Mouse (Mus musculus): Measurements from ENCODE around the gene Gramd4. TPM values are rescaled to one million over a fixed set of nuclear protein-coding genes. Genes with fewer than 3 reads are reported as not detected.
A peak's percentile ranks its signal among the peaks of the same experiment; 100 is the strongest.

The Gramd4 gene
- total RNA-seq, 1 experiment, result 24.5 TPM

DNA sequence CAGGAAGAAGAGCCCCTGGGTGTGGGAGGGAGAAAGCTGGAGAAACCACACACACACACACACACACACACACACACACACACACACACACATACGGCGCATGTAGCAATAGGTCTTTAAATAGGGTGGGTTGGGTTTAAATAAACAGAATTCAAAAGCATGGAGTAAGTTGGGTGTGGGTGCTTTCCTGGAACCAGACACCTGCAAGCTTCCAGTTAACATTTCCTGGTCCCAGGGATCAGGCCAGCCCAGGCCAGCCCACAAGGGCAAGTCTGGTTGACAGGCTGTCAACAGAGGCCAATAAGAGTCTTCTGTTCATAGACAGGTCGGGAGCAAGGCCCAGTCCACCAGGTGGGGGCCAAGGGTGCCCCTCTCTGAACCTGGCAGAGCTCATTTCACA, 21.6 kb upstream of the Gramd4 start:
- Histone ChIP-seq H3K9me3 (ENCODE audit: control insufficient read depth, insufficient read depth, low read depth, low read length) (no peaks in the 10 kb centered on the region), H3K36me3 (ENCODE audit: control insufficient read depth, insufficient read depth, low read length, poor library complexity, severe bottlenecking) (peaks cover 6% of the 10 kb centered on the region; the same call in 1 of the 2 replicates), H3K4me1 (ENCODE audit: control insufficient read depth in 2 of 2, insufficient read depth in 2 of 2, low read length in 2 of 2, poor library complexity in 1 of 2) (peaks cover 0 to 14% of the 10 kb centered on the region in 2 experiments; a peak in 1 of 4 replicates), H3K27ac (ENCODE audit: insufficient read depth, low read depth, low read length, poor library complexity, severe bottlenecking) (no peak overlapping the region), H3K4me3 (ENCODE audit: insufficient read depth in 1 of 2, low read depth in 1 of 2, low read length in 2 of 2, poor library complexity in 1 of 2, severe bottlenecking in 1 of 2) (no peak overlapping the region), H3K9ac (ENCODE audit: insufficient read depth, low read depth, low read length, poor library complexity, severe bottlenecking) (no peak overlapping the region)
- no peak for DNase-seq (ENCODE audit: low read depth, low spot score)
- in situ Hi-C loops (cut with MboI; ENCODE audit: low sequenced_read_pairs in 2 of 2, unreplicated experiment in 2 of 2), result loop anchor here (5.0 to 10.0 kb wide), 2 partner anchors 121 to 124 kb away; no protein-coding TSS in a partner anchor
- TF ChIP-seq ZNF384 (IDR thresholded peaks at IDR 0.05; ENCODE audit: low read depth, low read length) (no peak), MAFK (IDR thresholded peaks at IDR 0.05; ENCODE audit: insufficient read depth, low read depth, low read length) (no peak)

DNA sequence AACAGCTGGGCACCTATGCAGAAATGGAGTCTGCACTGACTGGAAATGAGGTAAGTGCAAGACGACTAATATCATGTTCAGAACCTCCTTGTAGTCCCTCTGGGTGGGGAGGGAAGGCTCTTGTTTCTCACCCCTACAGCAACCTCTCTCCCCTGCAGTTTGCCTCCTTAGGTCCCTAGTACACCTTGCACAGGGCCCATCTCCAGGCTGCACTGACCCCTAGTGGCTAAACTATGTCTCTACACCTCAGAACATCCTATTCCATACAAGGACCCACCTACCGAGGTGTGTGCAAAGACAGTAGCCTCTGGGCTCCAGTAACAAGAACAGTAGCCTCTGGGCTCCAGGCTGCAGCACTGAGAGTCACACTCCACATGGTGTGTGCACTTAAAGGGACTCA, 18.7 kb upstream of the Gramd4 start:
- Histone ChIP-seq H3K4me3 (ENCODE audit: insufficient read depth in 1 of 2, low read depth in 1 of 2, low read length in 2 of 2, poor library complexity in 1 of 2, severe bottlenecking in 1 of 2) (no peak overlapping the region), H3K9ac (ENCODE audit: insufficient read depth, low read depth, low read length, poor library complexity, severe bottlenecking) (no peak overlapping the region), H3K27ac (ENCODE audit: insufficient read depth, low read depth, low read length, poor library complexity, severe bottlenecking) (no peak overlapping the region), H3K9me3 (ENCODE audit: control insufficient read depth, insufficient read depth, low read depth, low read length) (no peaks in the 10 kb centered on the region), H3K36me3 (ENCODE audit: control insufficient read depth, insufficient read depth, low read length, poor library complexity, severe bottlenecking) (no peaks in the 10 kb centered on the region), H3K4me1 (ENCODE audit: control insufficient read depth in 2 of 2, insufficient read depth in 2 of 2, low read length in 2 of 2, poor library complexity in 1 of 2) (peaks cover 0 to 4% of the 10 kb centered on the region in 2 experiments; a peak in 1 of 4 replicates)
- DNase-seq (ENCODE audit: low read depth, low spot score), result peak; percentile 81
- in situ Hi-C loops (cut with MboI; ENCODE audit: low sequenced_read_pairs in 2 of 2, unreplicated experiment in 2 of 2), result loop anchor here (5.0 to 10.0 kb wide), 2 partner anchors 124 to 127 kb away; no protein-coding TSS in a partner anchor
- no peak for TF ChIP-seq HCFC1 (IDR thresholded peaks at IDR 0.05; ENCODE audit: borderline replicate concordance, insufficient read depth, low read length)
- no peak for TF ChIP-seq MAFK (IDR thresholded peaks at IDR 0.05; ENCODE audit: insufficient read depth, low read depth, low read length)
- TF ChIP-seq ZC3H11A (IDR thresholded peaks at IDR 0.05; ENCODE audit: borderline replicate concordance, low read depth, low read length), result peak; percentile 92
- TF ChIP-seq CHD2 (IDR thresholded peaks at IDR 0.05; ENCODE audit: low read depth, low read length), result no peak
- no peak for TF ChIP-seq ZNF384 (IDR thresholded peaks at IDR 0.05; ENCODE audit: low read depth, low read length)

DNA sequence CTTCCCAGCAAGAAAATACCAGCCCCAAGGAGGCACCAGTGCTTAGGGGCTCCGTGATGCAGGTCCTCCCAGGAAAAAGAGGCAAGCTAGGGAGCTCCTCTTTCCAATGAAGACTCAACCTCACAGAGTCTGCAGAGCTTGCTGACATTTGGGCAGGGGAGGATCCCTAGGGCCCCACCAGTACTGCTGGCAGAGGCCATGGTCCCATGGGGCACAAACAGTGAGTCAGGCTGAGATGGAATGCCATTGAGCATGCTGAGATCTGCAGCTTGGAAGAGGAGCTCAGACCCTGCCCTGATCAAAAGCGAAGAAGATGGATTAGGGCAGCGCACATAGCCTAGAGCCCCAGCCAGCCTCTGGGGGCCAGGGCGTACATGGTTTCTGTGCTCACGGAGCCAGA, 16.1 kb upstream of the Gramd4 start:
- Histone ChIP-seq H3K4me1 (ENCODE audit: control insufficient read depth in 2 of 2, insufficient read depth in 2 of 2, low read length in 2 of 2, poor library complexity in 1 of 2) (peaks cover 0 to 2% of the 10 kb centered on the region in 2 experiments; a peak in 1 of 4 replicates), H3K27ac (ENCODE audit: insufficient read depth, low read depth, low read length, poor library complexity, severe bottlenecking) (no peak overlapping the region), H3K9me3 (ENCODE audit: control insufficient read depth, insufficient read depth, low read depth, low read length) (no peaks in the 10 kb centered on the region), H3K9ac (ENCODE audit: insufficient read depth, low read depth, low read length, poor library complexity, severe bottlenecking) (no peak overlapping the region), H3K36me3 (ENCODE audit: control insufficient read depth, insufficient read depth, low read length, poor library complexity, severe bottlenecking) (no peaks in the 10 kb centered on the region), H3K4me3 (ENCODE audit: insufficient read depth in 1 of 2, low read depth in 1 of 2, low read length in 2 of 2, poor library complexity in 1 of 2, severe bottlenecking in 1 of 2) (no peak overlapping the region)
- DNase-seq (ENCODE audit: low read depth, low spot score), result no peak
- in situ Hi-C loops (cut with MboI; ENCODE audit: low sequenced_read_pairs in 2 of 2, unreplicated experiment in 2 of 2), result no loop called here
- TF ChIP-seq MAFK (IDR thresholded peaks at IDR 0.05; ENCODE audit: insufficient read depth, low read depth, low read length) (no peak), ZC3H11A (IDR thresholded peaks at IDR 0.05; ENCODE audit: borderline replicate concordance, low read depth, low read length) (no peak), HCFC1 (IDR thresholded peaks at IDR 0.05; ENCODE audit: borderline replicate concordance, insufficient read depth, low read length) (no peak), CHD2 (IDR thresholded peaks at IDR 0.05; ENCODE audit: low read depth, low read length) (no peak), ZNF384 (IDR thresholded peaks at IDR 0.05; ENCODE audit: low read depth, low read length) (no peak)

DNA sequence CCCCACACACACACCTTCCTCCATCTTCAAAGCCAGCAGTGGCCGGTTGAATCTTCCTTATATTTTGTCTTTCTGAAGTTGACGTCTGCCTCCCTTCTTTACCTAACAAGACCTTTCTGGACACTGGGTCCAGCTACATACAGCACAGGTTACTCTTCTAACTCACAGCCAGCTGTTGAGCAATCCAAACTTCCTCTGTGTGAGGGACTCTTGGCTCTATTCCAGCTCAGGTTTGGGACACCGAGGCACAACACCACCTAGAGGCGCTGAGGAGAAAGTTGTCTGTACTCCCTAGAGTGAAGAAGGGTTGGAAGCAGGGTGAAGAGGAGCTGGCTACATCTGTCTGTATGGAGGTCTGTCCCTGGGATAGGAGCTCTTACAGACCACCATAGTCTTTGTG, 15.1 kb upstream of the Gramd4 start:
- Histone ChIP-seq H3K4me1 (ENCODE audit: control insufficient read depth in 2 of 2, insufficient read depth in 2 of 2, low read length in 2 of 2, poor library complexity in 1 of 2) (peaks cover 0 to 2% of the 10 kb centered on the region in 2 experiments; a peak in 1 of 4 replicates), H3K27ac (ENCODE audit: insufficient read depth, low read depth, low read length, poor library complexity, severe bottlenecking) (no peak overlapping the region), H3K36me3 (ENCODE audit: control insufficient read depth, insufficient read depth, low read length, poor library complexity, severe bottlenecking) (no peaks in the 10 kb centered on the region), H3K9ac (ENCODE audit: insufficient read depth, low read depth, low read length, poor library complexity, severe bottlenecking) (no peak overlapping the region), H3K4me3 (ENCODE audit: insufficient read depth in 1 of 2, low read depth in 1 of 2, low read length in 2 of 2, poor library complexity in 1 of 2, severe bottlenecking in 1 of 2) (no peak overlapping the region), H3K9me3 (ENCODE audit: control insufficient read depth, insufficient read depth, low read depth, low read length) (no peaks in the 10 kb centered on the region)
- no peak for TF ChIP-seq ZNF384 (IDR thresholded peaks at IDR 0.05; ENCODE audit: low read depth, low read length)
- TF ChIP-seq ZC3H11A (IDR thresholded peaks at IDR 0.05; ENCODE audit: borderline replicate concordance, low read depth, low read length), result no peak
- TF ChIP-seq HCFC1 (IDR thresholded peaks at IDR 0.05; ENCODE audit: borderline replicate concordance, insufficient read depth, low read length), result no peak
- TF ChIP-seq CHD2 (IDR thresholded peaks at IDR 0.05; ENCODE audit: low read depth, low read length), result no peak
- in situ Hi-C loops (cut with MboI; ENCODE audit: low sequenced_read_pairs in 2 of 2, unreplicated experiment in 2 of 2), result no loop called here
- no peak for DNase-seq (ENCODE audit: low read depth, low spot score)

DNA sequence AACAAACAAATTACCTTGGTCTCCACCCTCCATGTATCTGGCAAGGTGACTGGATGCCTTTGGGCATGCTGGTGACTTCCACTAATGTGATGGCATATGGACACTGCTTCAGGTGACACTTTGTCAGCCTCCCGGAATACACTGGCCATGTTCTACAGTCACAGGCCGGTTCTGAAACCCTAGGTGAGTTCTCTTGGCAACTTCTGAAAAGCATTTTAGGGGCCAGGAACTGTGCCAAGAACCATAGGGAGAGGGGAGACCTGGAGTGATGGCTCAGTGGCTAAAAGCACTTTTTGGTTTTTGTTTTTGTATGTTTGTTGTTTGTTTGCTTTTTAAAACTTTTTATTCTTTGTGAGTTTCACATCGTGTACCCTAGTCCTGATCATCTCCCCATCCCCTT, 8.0 kb upstream of the Gramd4 start:
- no peaks in the 10 kb centered on the region for H3K9me3 ChIP-seq (ENCODE audit: control insufficient read depth, insufficient read depth, low read depth, low read length)

More for the DNA sequence above, 8.0 kb upstream of the Gramd4 start:
- TF ChIP-seq ZC3H11A (IDR thresholded peaks at IDR 0.05; ENCODE audit: borderline replicate concordance, low read depth, low read length), result no peak
- no peak for TF ChIP-seq CHD2 (IDR thresholded peaks at IDR 0.05; ENCODE audit: low read depth, low read length)
- no peak for TF ChIP-seq MAFK (IDR thresholded peaks at IDR 0.05; ENCODE audit: insufficient read depth, low read depth, low read length)
- TF ChIP-seq ZNF384 (IDR thresholded peaks at IDR 0.05; ENCODE audit: low read depth, low read length), result no peak
- TF ChIP-seq HCFC1 (IDR thresholded peaks at IDR 0.05; ENCODE audit: borderline replicate concordance, insufficient read depth, low read length), result no peak
- in situ Hi-C loops (cut with MboI; ENCODE audit: low sequenced_read_pairs in 2 of 2, unreplicated experiment in 2 of 2), result no loop called here
- Histone ChIP-seq H3K9ac (ENCODE audit: insufficient read depth, low read depth, low read length, poor library complexity, severe bottlenecking) (no peak overlapping the region), H3K27ac (ENCODE audit: insufficient read depth, low read depth, low read length, poor library complexity, severe bottlenecking) (no peak overlapping the region), H3K36me3 (ENCODE audit: control insufficient read depth, insufficient read depth, low read length, poor library complexity, severe bottlenecking) (no peaks in the 10 kb centered on the region), H3K4me3 (ENCODE audit: insufficient read depth in 1 of 2, low read depth in 1 of 2, low read length in 2 of 2, poor library complexity in 1 of 2, severe bottlenecking in 1 of 2) (no peak overlapping the region), H3K4me1 (ENCODE audit: control insufficient read depth in 2 of 2, insufficient read depth in 2 of 2, low read length in 2 of 2, poor library complexity in 1 of 2) (no peaks in the 10 kb centered on the region)
- DNase-seq (ENCODE audit: low read depth, low spot score), result no peak

Measured in ES-E14 (cell line).